15 mouse cellular contexts compared by ENCODE assay signal in genomic region chr10:71338156-71338905, GRCm38 (mm10). TPM values are rescaled to one million over a fixed set of nuclear protein-coding genes. Genes with fewer than 3 reads are reported as not detected.
DNase-seq lines count a peak whose midpoint lies in the region; ATAC-seq and TF ChIP-seq lines count a peak whose summit lies in the region.
"Had no signal": no experiment of that assay in that cellular context is flagged by ENCODE, and none has a peak within 500 bp of the region (broad histone marks: within the 10 kb centered on the region; RNA-seq: fewer than 3 reads in every experiment).

No protein-coding gene starts in this region.

- TF ChIP-seq POLR2A in kidney, adult 2 months (IDR thresholded peaks at IDR 0.05; ENCODE audit: low read depth, low read length) = no peak

- H3K4me1 ChIP-seq in kidney, adult 2 months (ENCODE audit: control insufficient read depth, insufficient read depth, low read length) = peaks cover 46% of the 10 kb centered on the region
- peaks cover 26% of the 10 kb centered on the region for H3K4me1 ChIP-seq in liver, embryonic 16.5 days (ENCODE audit: control insufficient read depth, low read depth, low read length)
- H3K4me1 ChIP-seq in forebrain, postnatal 0 days (ENCODE audit: insufficient read depth) = no peaks in the 10 kb centered on the region
- H3K4me1 ChIP-seq in heart, embryonic 10.5 days = peaks cover 10% of the 10 kb centered on the region; the same call in 1 of the 2 replicates

- no peak overlapping the region for H3K4me3 ChIP-seq in layer of hippocampus, adult 2 months
- peak overlapping the region; percentile 14; the same call in 1 of the 2 replicates for H3K4me3 ChIP-seq in kidney, adult 2 months (ENCODE audit: insufficient read depth, low read depth, low read length)
- no peak overlapping the region for H3K4me3 ChIP-seq in liver, embryonic 16.5 days (ENCODE audit: low read depth, low read length)
- H3K4me3 ChIP-seq in forebrain, postnatal 0 days (ENCODE audit: low read depth, low read length) = no peak overlapping the region
- H3K4me3 ChIP-seq in heart, embryonic 10.5 days = no peak overlapping the region
- H3K4me3 ChIP-seq: limb, embryonic 15.5 days; neural tube, embryonic 15.5 days had no signal

- DNase-seq in layer of hippocampus, adult 2 months (ENCODE audit: low spot score in 2 of 2) = no peak
- no peak for DNase-seq in layer of hippocampus, postnatal 25 days (ENCODE audit: extremely low spot score in 1 of 2, low spot score in 1 of 2)
- DNase-seq in MN1 (ENCODE audit: low spot score) = peak; percentile 25
- DNase-seq in kidney, adult 2 months = peak; percentile 84
- DNase-seq in right cerebral cortex, postnatal 36 days (ENCODE audit: low spot score in 2 of 2) = no peak
- DNase-seq in forebrain, postnatal 0 days = no peak
- DNase-seq in heart, embryonic 10.5 days (ENCODE audit: low spot score) = no peak
- DNase-seq: cerebellum, adult 9-11 months; heart, postnatal 14 days; thymus, postnatal 36 days had no signal

- ATAC-seq in liver, embryonic 16.5 days (ENCODE audit: low read depth) = peak; percentile 32
- ATAC-seq in forebrain, postnatal 0 days = no peak
- ATAC-seq: hindbrain, embryonic 16.5 days; Patski had no signal

- H3K36me3 ChIP-seq in kidney, adult 2 months (ENCODE audit: control insufficient read depth, insufficient read depth, low read length) = no peaks in the 10 kb centered on the region; the same call in 1 of the 2 replicates
- peaks cover 5% of the 10 kb centered on the region; the same call in 1 of the 2 replicates for H3K36me3 ChIP-seq in liver, embryonic 16.5 days (ENCODE audit: control insufficient read depth, insufficient read depth)
- peaks cover 27% of the 10 kb centered on the region for H3K36me3 ChIP-seq in forebrain, postnatal 0 days (ENCODE audit: insufficient read depth)
- H3K36me3 ChIP-seq in heart, embryonic 10.5 days = peaks cover 30% of the 10 kb centered on the region

- H3K9me3 ChIP-seq in liver, embryonic 16.5 days (replicated peaks; ENCODE audit: control insufficient read depth, low read length) = no peaks in the 10 kb centered on the region
- no peaks in the 10 kb centered on the region for H3K9me3 ChIP-seq in forebrain, postnatal 0 days (ENCODE audit: low read length)
- no peaks in the 10 kb centered on the region for H3K9me3 ChIP-seq in heart, embryonic 10.5 days
- H3K9me3 ChIP-seq: limb, embryonic 15.5 days; neural tube, embryonic 15.5 days had no signal

- TF ChIP-seq CTCF in layer of hippocampus, adult 2 months (conservative IDR thresholded peaks at IDR 0.05) = no peak
- no peak for TF ChIP-seq CTCF in kidney, adult 2 months (conservative IDR thresholded peaks at IDR 0.05; ENCODE audit: insufficient read depth, insufficient read length, low read depth, low read length)
- no peak for TF ChIP-seq CTCF in forebrain, postnatal 0 days (IDR thresholded peaks at IDR 0.05; ENCODE audit: low read depth)

- H3K4me2 ChIP-seq in liver, embryonic 16.5 days (ENCODE audit: low read depth, low read length) = peak overlapping the region; percentile 35; the same call in 1 of the 2 replicates
- no peak overlapping the region for H3K4me2 ChIP-seq in forebrain, postnatal 0 days (ENCODE audit: low read depth)
- H3K4me2 ChIP-seq: limb, embryonic 15.5 days; neural tube, embryonic 15.5 days had no signal

- H3K9ac ChIP-seq in liver, embryonic 16.5 days (ENCODE audit: low read depth, low read length) = no peak overlapping the region
- no peak overlapping the region for H3K9ac ChIP-seq in forebrain, postnatal 0 days
- H3K9ac ChIP-seq: limb, embryonic 15.5 days; neural tube, embryonic 15.5 days had no signal

- H3K27ac ChIP-seq in layer of hippocampus, adult 2 months = 0 out of 2 replicates have a peak overlapping the region, but pooled peaks have one; percentile 37
- peak overlapping the region; percentile 100 for H3K27ac ChIP-seq in kidney, adult 2 months (ENCODE audit: insufficient read depth, low read depth, low read length)
- peak overlapping the region; percentile 85 for H3K27ac ChIP-seq in liver, embryonic 16.5 days (ENCODE audit: low read length)
- no peak overlapping the region for H3K27ac ChIP-seq in forebrain, postnatal 0 days (ENCODE audit: low read depth, low read length)
- H3K27ac ChIP-seq in heart, embryonic 10.5 days = no peak overlapping the region
- H3K27ac ChIP-seq: limb, embryonic 15.5 days; neural tube, embryonic 15.5 days had no signal

- H3K27me3 ChIP-seq in kidney, adult 2 months (replicated peaks; ENCODE audit: control insufficient read depth, insufficient read depth, low read length) = no peaks in the 10 kb centered on the region
- H3K27me3 ChIP-seq in liver, embryonic 16.5 days (ENCODE audit: control insufficient read depth, insufficient read depth, low read depth, low read length) = no peaks in the 10 kb centered on the region
- no peaks in the 10 kb centered on the region for H3K27me3 ChIP-seq in forebrain, postnatal 0 days (ENCODE audit: insufficient read depth, low read length)
- H3K27me3 ChIP-seq in heart, embryonic 10.5 days (ENCODE audit: insufficient read depth, poor library complexity, severe bottlenecking) = no peaks in the 10 kb centered on the region
- H3K27me3 ChIP-seq: limb, embryonic 15.5 days; neural tube, embryonic 15.5 days; Patski had no signal

- 26% methylated on average over 8 of the region's 8 CpGs for WGBS in kidney, adult 2 months
- WGBS in liver, embryonic 16.5 days (ENCODE audit: insufficient replicate concordance) = 62% methylated on average over 8 of the region's 8 CpGs
- WGBS in forebrain, postnatal 0 days = 53% methylated on average over 8 of the region's 8 CpGs
- WGBS in heart, embryonic 10.5 days = 86% methylated on average over 8 of the region's 8 CpGs

RNA-seq across cellular contexts. Expression of gene Cisd1, which starts 6.4 kb away (rescaled TPM):
- 100 to 1,000 TPM; 121 to 136 TPM for total RNA-seq in layer of hippocampus, adult 2 months (2021)
- 100 to 1,000 TPM; 122 to 143 TPM for total RNA-seq in layer of hippocampus, postnatal 25 days (2021)
- polyA plus RNA-seq in kidney, adult 2 months (2012; rRNA removed) = 299 and 319 TPM in 2 replicates
- polyA plus RNA-seq in liver, embryonic 16.5 days (2015; fragmentation: Nextera tagmentation; extraction: Ambion mirVana) = 61.9 and 69.4 TPM in 2 replicates
- total RNA-seq in forebrain, postnatal 0 days (2014; rRNA removed) = 128 and 160 TPM in 2 replicates
- 346 and 354 TPM in 2 replicates for polyA plus RNA-seq in forebrain, postnatal 0 days (2015; fragmentation: Nextera tagmentation; extraction: Ambion mirVana)
- polyA plus RNA-seq in heart, embryonic 10.5 days (2016; fragmentation: Nextera tagmentation; extraction: Ambion mirVana) = 127 and 162 TPM in 2 replicates

RNA-seq across cellular contexts. Expression of gene Ipmk, which starts 9.2 kb away (rescaled TPM):
- 10 to 100 TPM; 39.0 to 40.5 TPM for total RNA-seq in layer of hippocampus, adult 2 months (2021)
- total RNA-seq in layer of hippocampus, postnatal 25 days (2021) = 10 to 100 TPM; 38.3 to 39.9 TPM
- polyA plus RNA-seq in kidney, adult 2 months (2012; rRNA removed) = 31.1 and 34.6 TPM in 2 replicates
- polyA plus RNA-seq in liver, embryonic 16.5 days (2015; fragmentation: Nextera tagmentation; extraction: Ambion mirVana) = 9.1 and 9.3 TPM in 2 replicates
- 19.3 and 26.1 TPM in 2 replicates for total RNA-seq in forebrain, postnatal 0 days (2014; rRNA removed)
- 10.9 and 12.5 TPM in 2 replicates for polyA plus RNA-seq in forebrain, postnatal 0 days (2015; fragmentation: Nextera tagmentation; extraction: Ambion mirVana)
- 10.6 and 11.7 TPM in 2 replicates for polyA plus RNA-seq in heart, embryonic 10.5 days (2016; fragmentation: Nextera tagmentation; extraction: Ambion mirVana)

RNA-seq across cellular contexts. Expression of gene Ube2d1, which starts 53.3 kb away (rescaled TPM):
- total RNA-seq in layer of hippocampus, adult 2 months (2021) = 10 to 100 TPM; 52.8 to 54.0 TPM
- 10 to 100 TPM; 51.4 to 58.2 TPM for total RNA-seq in layer of hippocampus, postnatal 25 days (2021)
- polyA plus RNA-seq in kidney, adult 2 months (2012; rRNA removed) = 23.8 and 26.7 TPM in 2 replicates
- polyA plus RNA-seq in liver, embryonic 16.5 days (2015; fragmentation: Nextera tagmentation; extraction: Ambion mirVana) = 6.5 and 6.6 TPM in 2 replicates
- total RNA-seq in forebrain, postnatal 0 days (2014; rRNA removed) = 80.7 and 82.6 TPM in 2 replicates
- polyA plus RNA-seq in forebrain, postnatal 0 days (2015; fragmentation: Nextera tagmentation; extraction: Ambion mirVana) = 227 and 232 TPM in 2 replicates
- 59.7 and 65.2 TPM in 2 replicates for polyA plus RNA-seq in heart, embryonic 10.5 days (2016; fragmentation: Nextera tagmentation; extraction: Ambion mirVana)

Comparison
In these comparisons a context has a peak if more than half of its experiments do, and no peak if none do; other contexts are left out.
1. DNase-seq: peak in MN1 (single experiment) and kidney, adult 2 months (single experiment); none in layer of hippocampus, adult 2 months (0 of 2), layer of hippocampus, postnatal 25 days (0 of 2), right cerebral cortex, postnatal 36 days (0 of 2), forebrain, postnatal 0 days (single experiment) and heart, embryonic 10.5 days (single experiment).
2. H3K27ac ChIP-seq: peak in layer of hippocampus, adult 2 months (single experiment), kidney, adult 2 months (single experiment) and liver, embryonic 16.5 days (single experiment); none in forebrain, postnatal 0 days (single experiment) and heart, embryonic 10.5 days (single experiment).